Mouse (Mus musculus) midbrain, embryonic 14.5 days (tissue): ENCODE data around the gene March5. TPM values are rescaled to one million over a fixed set of nuclear protein-coding genes. Genes with fewer than 3 reads are reported as not detected.

Experiments used
- ATAC-seq: fragments of 200-750 bp; cut with Nextera tagmentation; 2 replicates; pipeline ENCODE4 v1.8.0; 2017; ENCODE audit warnings: moderate number of reproducible peaks, moderate library complexity; ENCODE audit not compliant: low FRiP score, low TSS enrichment
- DNase-seq: peaks from one replicate; pipeline ENCODE4 v3.0.0-alpha.2; 2015
- H3K27ac ChIP-seq: fragments of 300-500 bp; sonication (generic); replicated peaks from 2 replicates; pipeline ENCODE4 v1.5.1; 2014; ENCODE audit warnings: mild to moderate bottlenecking, low read depth, low read length, moderate library complexity
- H3K27me3 ChIP-seq: fragments of 300-500 bp; sonication (generic); 2 replicates; pipeline ENCODE4 v1.6.1; 2014; ENCODE audit warnings: low read length, control low read depth, mixed read lengths; ENCODE audit not compliant: control insufficient read depth, insufficient read depth
- H3K36me3 ChIP-seq: fragments of 300-500 bp; sonication (generic); 2 replicates; pipeline ENCODE4 v1.6.1; 2014; ENCODE audit warnings: low read length, control low read depth; ENCODE audit not compliant: control insufficient read depth, insufficient read depth
- H3K4me1 ChIP-seq: fragments of 300-500 bp; sonication (generic); 2 replicates; pipeline ENCODE4 v1.6.1; 2014; ENCODE audit warnings: mild to moderate bottlenecking, antibody characterized with exemption, low read length, control low read depth; ENCODE audit not compliant: control insufficient read depth, insufficient read depth
- H3K4me2 ChIP-seq: fragments of 300-500 bp; sonication (generic); 2 replicates; pipeline ENCODE4 v1.6.1; 2014; ENCODE audit warnings: mild to moderate bottlenecking, low read length, moderate library complexity
- H3K4me3 ChIP-seq: fragments of 300-500 bp; sonication (generic); replicated peaks from 2 replicates; pipeline ENCODE4 v1.5.1; 2014; ENCODE audit warnings: low read depth, low read length
- H3K9ac ChIP-seq: fragments of 300-500 bp; sonication (generic); replicated peaks from 2 replicates; pipeline ENCODE4 v1.6.1; 2014; ENCODE audit warnings: mild to moderate bottlenecking, low read length, moderate library complexity
- H3K9me3 ChIP-seq: fragments of 300-500 bp; sonication (generic); 2 replicates; pipeline ENCODE4 v1.6.1; 2016; ENCODE audit warnings: low read length, control low read depth, mixed read lengths; ENCODE audit not compliant: control insufficient read depth
- WGBS: fragments of 180-500 bp; shearing (Covaris S2); extraction: QIAGEN DNeasy Blood & Tissue Kit; methylation state at CpG from one replicate; pipeline ENCODE4 v1.1.7; 2014; 5-methylcytosine and 5-hydroxymethylcytosine counted together
- polyA plus RNA-seq: library from polyadenylated mRNA; unstranded; fragments of >200 nt; fragmentation: Nextera tagmentation; extraction: Ambion mirVana; gene quantifications from 2 replicates; pipeline ENCODE4 v1.2.1, GENCODE M21; 2014

The March5 gene
- 120 and 131 TPM in 2 replicates for polyA plus RNA-seq

DNA sequence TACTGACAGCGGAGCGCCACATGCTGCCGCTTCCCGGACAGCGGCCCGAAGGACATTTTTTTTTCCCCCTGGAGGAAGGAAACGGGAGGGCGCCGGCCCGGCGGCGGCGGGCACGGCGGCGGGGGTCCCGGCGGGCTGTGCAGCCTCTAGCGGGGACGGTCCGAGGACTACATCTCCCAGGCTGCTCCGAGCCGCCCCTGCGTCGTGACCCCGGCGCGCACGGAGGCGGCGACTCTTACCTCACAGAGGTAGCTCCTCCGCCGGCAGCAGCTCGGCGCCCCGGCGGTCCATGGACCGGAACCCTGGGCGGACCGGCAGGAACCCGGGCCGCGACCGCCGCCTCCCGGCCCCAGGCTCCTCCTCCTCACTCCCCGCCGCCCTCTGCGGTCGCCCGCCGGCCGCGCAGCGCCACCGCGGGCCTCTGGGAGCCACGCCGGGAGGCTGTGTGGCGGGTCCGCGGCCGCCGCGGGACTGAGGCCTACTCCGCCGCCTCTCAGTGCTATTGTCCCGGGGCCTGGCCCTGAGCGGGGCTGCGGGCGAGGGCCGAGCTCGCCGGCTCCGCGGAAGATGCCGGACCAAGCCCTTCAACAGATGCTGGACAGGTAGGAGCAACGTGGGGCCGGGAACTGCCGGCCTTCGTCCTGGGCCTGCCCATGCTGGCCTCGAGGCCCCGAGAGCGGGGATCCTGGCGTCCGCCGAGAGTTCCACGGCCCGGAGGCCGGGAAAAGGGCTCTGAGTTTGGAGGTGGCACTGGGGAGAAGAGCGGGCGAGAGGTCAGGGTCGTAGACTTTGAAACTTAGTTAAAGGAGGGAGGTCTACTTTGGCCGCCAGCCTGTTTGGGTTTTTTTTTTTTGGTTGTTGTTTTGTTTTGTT is at the start of gene March5:
Gene March5, plus strand, starts transcription at position 241 of the 873 bp plus-strand sequence.
- peak within 1 kb of the TSS; percentile 80 for H3K27ac ChIP-seq
- H3K36me3 ChIP-seq = peaks cover 21% of the 10 kb centered on the region
- H3K4me1 ChIP-seq = peaks cover 17% of the 10 kb centered on the region
- H3K4me3 ChIP-seq = peak within 1 kb of the TSS; percentile 98
- peak within 1 kb of the TSS; percentile 72 for H3K4me2 ChIP-seq
- DNase-seq (peak; percentile 93), ATAC-seq (peak; percentile 98)
- peak within 1 kb of the TSS; percentile 97 for H3K9ac ChIP-seq
- H3K27me3 ChIP-seq = no peaks in the 10 kb centered on the region
- no peaks in the 10 kb centered on the region for H3K9me3 ChIP-seq
- WGBS = 0% methylated on average over 89 of the region's 94 CpGs

DNA sequence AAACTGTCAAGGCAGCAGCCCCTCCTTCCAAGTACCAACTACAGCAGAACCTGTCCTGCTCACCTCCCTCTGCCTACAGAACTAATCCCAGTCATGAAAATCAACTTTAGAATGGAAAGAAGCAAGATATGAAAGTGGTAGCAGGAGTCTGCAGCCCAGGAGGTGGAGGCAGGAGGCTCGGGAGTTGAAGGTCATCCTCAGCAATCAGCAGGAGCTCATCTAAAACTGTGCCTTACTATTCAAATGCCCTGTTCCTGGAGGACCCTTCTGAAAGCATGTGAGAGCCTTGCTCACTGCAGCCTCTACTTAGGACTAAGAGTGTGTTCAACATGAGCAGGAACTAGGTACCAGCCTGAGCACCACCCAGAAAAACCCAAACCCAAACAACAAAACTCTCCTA is 35.2 kb upstream of the March5 start:
- Histone ChIP-seq H3K36me3 (no peaks in the 10 kb centered on the region), H3K4me3 (peak overlapping the region; percentile 69), H3K9me3 (no peaks in the 10 kb centered on the region), H3K27ac (no peak overlapping the region), H3K4me2 (peak overlapping the region; percentile 99), H3K4me1 (peaks cover 30% of the 10 kb centered on the region), H3K9ac (peak overlapping the region; percentile 34; the same call in 1 of the 2 replicates), H3K27me3 (no peaks in the 10 kb centered on the region)
- 36% methylated on average over 1 of the region's 1 CpGs for WGBS
- DNase-seq (peak; percentile 1), ATAC-seq (no peak)

DNA sequence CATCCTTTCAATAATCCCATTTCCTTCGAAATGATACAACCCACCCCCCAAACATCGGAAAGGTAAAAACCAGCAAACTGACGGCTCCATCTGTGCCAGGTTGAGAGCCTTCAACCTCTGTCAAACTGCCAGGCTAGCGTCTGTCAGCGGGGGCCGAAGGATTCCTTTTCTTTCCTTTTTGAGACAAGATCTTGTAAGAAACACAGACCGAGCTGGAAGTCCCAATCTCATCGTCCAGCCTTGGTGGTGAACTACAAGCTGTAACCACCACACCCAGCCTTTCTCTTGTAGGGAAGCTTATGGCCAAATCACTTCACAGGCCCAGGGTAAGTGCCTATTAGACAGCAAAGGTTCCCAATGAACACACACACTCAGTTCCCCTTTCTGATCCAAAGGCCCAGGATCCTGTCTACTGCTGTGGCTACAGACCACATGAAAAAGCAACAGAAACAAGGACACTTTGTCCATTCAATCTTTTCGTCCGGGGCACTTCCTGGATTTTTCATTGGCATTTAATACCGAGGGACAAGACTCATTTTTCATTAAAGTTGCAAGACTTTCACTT is 34.7 kb upstream of the March5 start:
- no peak for ATAC-seq
- H3K9me3 ChIP-seq = no peaks in the 10 kb centered on the region
- no peaks in the 10 kb centered on the region for H3K36me3 ChIP-seq
- peak overlapping the region; percentile 81; the same call in 1 of the 2 replicates for H3K9ac ChIP-seq
- peak; percentile 4 for DNase-seq
- WGBS = 77% methylated on average over 11 of the region's 11 CpGs
- peak overlapping the region; percentile 99 for H3K4me2 ChIP-seq
- peaks cover 31% of the 10 kb centered on the region for H3K4me1 ChIP-seq
- no peak overlapping the region for H3K27ac ChIP-seq
- H3K4me3 ChIP-seq = peak overlapping the region; percentile 69
- H3K27me3 ChIP-seq = no peaks in the 10 kb centered on the region

- Histone ChIP-seq H3K9me3 (no peaks in the 10 kb centered on the region), H3K36me3 (no peaks in the 10 kb centered on the region), H3K4me1 (peaks cover 31% of the 10 kb centered on the region), H3K4me3 (peak overlapping the region; percentile 69), H3K27ac (peak overlapping the region; percentile 94), H3K27me3 (no peaks in the 10 kb centered on the region), H3K9ac (peak overlapping the region; percentile 81), H3K4me2 (peak overlapping the region; percentile 99)
- 26% methylated on average over 20 of the region's 20 CpGs for WGBS
- DNase-seq (peak; percentile 23), ATAC-seq (no peak)
Measured at GRCm38 (mm10) chr19:37173331-37174115, 33.8 kb upstream of the March5 start.

DNA sequence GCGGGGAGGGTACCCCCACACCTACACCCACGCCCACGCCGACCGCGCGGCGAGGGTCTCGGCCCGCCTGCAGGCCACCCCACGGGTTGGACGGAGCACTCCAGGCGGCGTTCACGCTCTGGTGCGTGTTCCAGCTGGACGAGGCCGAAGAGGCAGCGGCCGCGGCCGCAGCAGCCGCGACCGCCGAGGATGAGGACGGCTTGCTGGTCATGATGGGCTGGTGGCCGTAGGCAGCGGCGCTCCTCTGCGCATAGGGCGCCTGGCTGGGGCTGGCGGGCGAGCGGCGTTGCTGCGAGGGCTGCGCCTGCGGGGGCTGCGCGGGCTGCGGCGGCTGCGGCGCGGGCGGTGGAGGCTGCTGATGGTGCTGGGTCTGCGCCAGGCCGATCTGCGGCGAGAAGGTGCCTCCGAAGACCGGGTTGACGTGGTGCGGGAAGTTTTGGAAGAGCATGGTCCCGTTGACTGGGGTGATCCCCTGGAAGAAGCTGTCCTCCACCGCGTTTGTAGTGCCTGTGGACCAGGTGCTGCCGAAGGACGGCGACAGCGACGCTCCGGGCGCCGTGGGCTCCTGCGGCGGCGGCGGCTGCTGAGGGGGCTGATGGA is 33.1 kb upstream of the March5 start:
- Histone ChIP-seq H3K36me3 (no peaks in the 10 kb centered on the region), H3K9me3 (no peaks in the 10 kb centered on the region), H3K4me3 (peak overlapping the region; percentile 69), H3K27ac (peak overlapping the region; percentile 94), H3K27me3 (no peaks in the 10 kb centered on the region), H3K4me1 (peaks cover 31% of the 10 kb centered on the region), H3K4me2 (peak overlapping the region; percentile 99), H3K9ac (peak overlapping the region; percentile 81)
- peak; percentile 74 for DNase-seq
- peak; percentile 73 for ATAC-seq
- under 1% methylated on average over 70 of the region's 70 CpGs for WGBS

DNA sequence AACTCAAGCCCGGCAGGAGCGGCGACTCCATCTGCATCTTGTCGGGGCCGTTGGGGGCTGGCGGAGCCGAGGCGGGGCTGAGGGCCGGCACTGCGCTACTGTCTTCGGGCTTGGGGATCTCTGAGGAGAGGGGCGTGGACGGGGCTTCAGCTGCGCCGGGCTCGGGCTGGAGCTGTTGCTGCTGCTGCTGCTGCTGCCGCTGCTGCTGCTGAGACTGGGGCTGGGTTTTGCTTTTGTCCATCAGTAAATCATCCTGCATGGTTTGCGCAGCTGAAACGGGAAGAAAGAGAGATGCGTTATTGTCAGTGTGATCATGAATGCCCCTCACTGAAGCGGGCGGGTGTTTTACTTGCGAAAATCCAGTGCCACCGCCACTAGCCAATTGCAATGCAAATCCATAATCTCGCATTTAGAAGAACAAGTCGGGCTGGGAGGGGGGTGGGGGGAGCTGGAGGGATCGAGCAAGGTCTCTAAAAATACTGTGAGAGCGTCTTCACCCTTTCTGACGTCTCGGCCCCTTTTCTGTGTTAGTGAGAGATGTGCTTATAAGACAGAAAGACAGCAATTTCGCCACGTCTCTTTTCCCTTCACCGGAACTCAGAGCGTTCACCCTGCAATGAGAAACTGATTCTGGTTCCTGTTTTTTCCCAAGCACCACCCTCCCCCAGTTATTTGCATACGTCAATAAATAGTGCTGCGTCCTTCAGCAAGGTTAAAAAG is 32.5 kb upstream of the March5 start:
- ATAC-seq = peak; percentile 69
- Histone ChIP-seq H3K27ac (peak overlapping the region; percentile 94), H3K4me2 (peak overlapping the region; percentile 99), H3K9ac (peak overlapping the region; percentile 81), H3K27me3 (no peaks in the 10 kb centered on the region), H3K4me1 (peaks cover 31% of the 10 kb centered on the region), H3K9me3 (no peaks in the 10 kb centered on the region), H3K4me3 (peak overlapping the region; percentile 69), H3K36me3 (no peaks in the 10 kb centered on the region)
- peak; percentile 84 for DNase-seq
- under 1% methylated on average over 36 of the region's 36 CpGs for WGBS

GRCm38 (mm10) chr19:37175436-37175805 is 31.9 kb upstream of the March5 start:
- under 1% methylated on average over 12 of the region's 12 CpGs for WGBS
- H3K9ac ChIP-seq = peak overlapping the region; percentile 81
- H3K4me2 ChIP-seq = peak overlapping the region; percentile 99
- H3K27me3 ChIP-seq = no peaks in the 10 kb centered on the region
- H3K9me3 ChIP-seq = no peaks in the 10 kb centered on the region
- DNase-seq (no peak), ATAC-seq (no peak)
- no peaks in the 10 kb centered on the region for H3K36me3 ChIP-seq
- H3K4me3 ChIP-seq = peak overlapping the region; percentile 69
- peaks cover 31% of the 10 kb centered on the region for H3K4me1 ChIP-seq
- H3K27ac ChIP-seq = peak overlapping the region; percentile 94

GRCm38 (mm10) chr19:37175919-37176318 is 31.4 kb upstream of the March5 start:
- Histone ChIP-seq H3K4me3 (peak overlapping the region; percentile 69), H3K27me3 (no peaks in the 10 kb centered on the region), H3K4me2 (peak overlapping the region; percentile 99), H3K4me1 (peaks cover 31% of the 10 kb centered on the region), H3K9me3 (no peaks in the 10 kb centered on the region), H3K27ac (peak overlapping the region; percentile 94), H3K36me3 (no peaks in the 10 kb centered on the region), H3K9ac (peak overlapping the region; percentile 81)
- DNase-seq = peak; percentile 64
- ATAC-seq = no peak
- WGBS = 8% methylated on average over 6 of the region's 6 CpGs
